Mouse (Mus musculus): Measurements from ENCODE around the gene Klhl21.

GRCm38 (mm10) chr4:151988014-151988341 is 20.6 kb upstream of the Klhl21 start:
- no peak for TF ChIP-seq CTCF (IDR thresholded peaks at IDR 0.05)
- no peak for TF ChIP-seq EP300 (IDR thresholded peaks at IDR 0.05)

Data from lung, postnatal 0 days (tissue).